Mouse (Mus musculus): Measurements from ENCODE around the gene Ercc8.

DNA sequence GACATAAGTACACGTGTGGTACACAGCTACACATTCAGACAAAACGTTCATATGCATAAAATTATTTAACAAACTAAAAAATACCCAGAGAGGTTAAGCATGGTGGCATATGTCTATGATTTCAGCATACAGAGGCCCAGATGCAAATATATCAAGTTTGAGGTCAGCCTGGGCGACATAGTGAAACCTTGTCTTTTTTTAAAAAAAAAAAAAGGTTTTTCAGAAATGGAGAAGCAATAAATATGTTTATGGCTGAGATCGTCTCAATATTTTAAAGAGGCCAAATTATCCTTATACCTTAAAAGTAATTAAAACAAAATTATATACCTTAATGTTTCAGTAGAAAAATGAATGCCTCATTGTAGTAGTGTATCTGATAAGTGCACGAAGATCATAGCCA lies 49.6 kb downstream of the Ercc8 start:
- TF ChIP-seq EP300 (IDR thresholded peaks at IDR 0.05; ENCODE audit: low read depth) = no peak
- no peak for TF ChIP-seq CTCF (IDR thresholded peaks at IDR 0.05; ENCODE audit: low read depth)
